Mouse (Mus musculus): ENCODE measurements at regions not wholly inside any gene's neighbourhood (a gene's known extent, or its start where the extent isn't known, plus 50 kb on each side); places are given as distances from the start of the nearest gene placed in this dataset.

DNA sequence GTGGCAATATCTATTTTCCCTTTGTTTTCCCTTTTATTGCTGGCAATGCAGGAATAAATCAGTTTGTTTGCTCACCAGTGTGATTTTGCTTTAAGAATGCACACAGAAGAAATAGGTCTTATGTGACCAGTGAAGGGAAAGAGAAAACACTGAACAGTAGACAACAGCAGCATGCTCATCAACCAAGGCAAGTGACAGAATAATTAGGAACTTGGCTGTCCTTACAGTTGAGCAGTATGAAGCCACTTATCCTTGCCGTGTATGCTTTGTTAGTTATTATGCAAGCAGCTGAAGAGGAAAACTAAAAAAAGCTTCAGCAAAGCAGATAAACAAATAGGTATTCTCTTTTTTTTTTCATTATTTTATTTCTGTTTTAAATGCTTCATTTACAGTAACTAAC lies 237.6 kb upstream of the Sphkap start:
- Histone ChIP-seq H3K36me3 (ENCODE audit: control insufficient read depth, insufficient read depth) (no peaks in the 10 kb centered on the region), H3ac (ENCODE audit: control insufficient read depth, insufficient read length, low read depth) (no peak overlapping the region), H3K79me3 (ENCODE audit: low read depth) (no peaks in the 10 kb centered on the region), H3K79me2 (ENCODE audit: control insufficient read depth, insufficient read depth) (no peaks in the 10 kb centered on the region), H3K4me3 (ENCODE audit: insufficient read depth, poor library complexity, severe bottlenecking) (no peak overlapping the region), H3K27me3 (ENCODE audit: control insufficient read depth, insufficient read depth, insufficient read length) (no peaks in the 10 kb centered on the region)
- TF ChIP-seq MYOD1 (IDR thresholded peaks at IDR 0.05; ENCODE audit: control insufficient read depth, insufficient read length, low read depth) = no peak
- no peak for TF ChIP-seq FOSL1 (IDR thresholded peaks at IDR 0.05; ENCODE audit: insufficient read depth, low read length, poor library complexity, severe bottlenecking)
- no peak for TF ChIP-seq USF1 (IDR thresholded peaks at IDR 0.05; ENCODE audit: low read depth)
- no peak for TF ChIP-seq CEBPB (IDR thresholded peaks at IDR 0.05; ENCODE audit: low read depth)
- no peak for TF ChIP-seq CTCF (IDR thresholded peaks at IDR 0.05; ENCODE audit: control insufficient read depth, insufficient read depth, insufficient read length)

DNA sequence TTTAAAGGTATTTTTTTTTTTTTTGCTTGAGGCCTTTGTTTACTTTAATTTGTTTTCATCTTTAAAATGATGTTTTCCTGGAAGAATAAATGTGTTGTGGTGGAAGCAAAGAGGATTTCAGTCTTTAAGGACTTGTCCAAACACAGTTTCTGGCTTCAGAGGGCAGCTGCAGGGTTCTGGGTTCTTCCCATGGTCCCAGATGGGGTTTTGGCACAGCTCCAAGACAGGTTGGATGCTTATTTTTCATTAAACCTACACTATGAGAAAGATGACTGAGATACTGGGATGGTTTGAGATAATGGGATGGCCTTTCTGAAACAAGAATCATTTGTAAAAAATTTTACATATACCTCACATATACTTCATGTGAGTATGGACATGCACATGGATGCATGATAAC lies 234.7 kb upstream of the Sphkap start:
- no peaks in the 10 kb centered on the region for H3K79me2 ChIP-seq (ENCODE audit: control insufficient read depth, insufficient read depth)
- no peaks in the 10 kb centered on the region for H3K36me3 ChIP-seq (ENCODE audit: control insufficient read depth, insufficient read depth)
- no peak overlapping the region for H3K4me3 ChIP-seq (ENCODE audit: insufficient read depth, poor library complexity, severe bottlenecking)
- H3ac ChIP-seq (ENCODE audit: control insufficient read depth, insufficient read length, low read depth) = no peak overlapping the region
- TF ChIP-seq CEBPB (IDR thresholded peaks at IDR 0.05; ENCODE audit: low read depth) = no peak
- TF ChIP-seq USF1 (IDR thresholded peaks at IDR 0.05; ENCODE audit: low read depth) = no peak
- H3K79me3 ChIP-seq (ENCODE audit: low read depth) = no peaks in the 10 kb centered on the region
- no peaks in the 10 kb centered on the region for H3K27me3 ChIP-seq (ENCODE audit: control insufficient read depth, insufficient read depth, insufficient read length)

DNA sequence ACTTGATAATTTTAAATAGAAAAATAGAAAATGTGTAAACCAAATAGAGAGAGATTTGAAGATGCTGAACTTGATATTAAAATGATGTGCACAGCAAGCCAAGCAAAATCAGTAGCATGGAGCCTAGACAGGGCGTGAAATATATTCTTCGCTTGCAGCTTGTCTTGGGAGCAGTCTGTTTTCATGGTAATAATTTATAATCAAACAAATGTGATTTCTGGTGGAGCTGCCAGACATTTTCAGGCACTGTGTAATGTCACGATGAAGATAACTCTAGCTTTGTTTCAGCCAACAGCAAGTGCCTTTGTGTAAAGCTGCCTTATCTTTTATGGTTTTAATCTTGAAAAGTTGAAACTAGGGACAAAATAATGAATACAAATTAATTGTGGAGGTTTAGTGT lies 228.1 kb upstream of the Sphkap start:
- Histone ChIP-seq H3K36me3 (ENCODE audit: control insufficient read depth, insufficient read depth) (no peaks in the 10 kb centered on the region), H3ac (ENCODE audit: control insufficient read depth, insufficient read length, low read depth) (no peak overlapping the region), H3K79me2 (ENCODE audit: control insufficient read depth, insufficient read depth) (no peaks in the 10 kb centered on the region), H3K27me3 (ENCODE audit: control insufficient read depth, insufficient read depth, insufficient read length) (no peaks in the 10 kb centered on the region), H3K79me3 (ENCODE audit: low read depth) (no peaks in the 10 kb centered on the region), H3K4me3 (ENCODE audit: insufficient read depth, poor library complexity, severe bottlenecking) (no peak overlapping the region)
- no peak for TF ChIP-seq MAX (IDR thresholded peaks at IDR 0.05)
- no peak for TF ChIP-seq CEBPB (IDR thresholded peaks at IDR 0.05; ENCODE audit: low read depth)
- no peak for TF ChIP-seq MYOG (IDR thresholded peaks at IDR 0.05; ENCODE audit: control insufficient read depth, extremely low read depth, insufficient read length)
- no peak for TF ChIP-seq FOSL1 (IDR thresholded peaks at IDR 0.05; ENCODE audit: insufficient read depth, low read length, poor library complexity, severe bottlenecking)
- TF ChIP-seq MYOD1 (IDR thresholded peaks at IDR 0.05; ENCODE audit: control insufficient read depth, insufficient read length, low read depth) = no peak
- TF ChIP-seq USF1 (IDR thresholded peaks at IDR 0.05; ENCODE audit: low read depth) = no peak
- no peak for TF ChIP-seq CTCF (IDR thresholded peaks at IDR 0.05; ENCODE audit: control insufficient read depth, insufficient read depth, insufficient read length)

DNA sequence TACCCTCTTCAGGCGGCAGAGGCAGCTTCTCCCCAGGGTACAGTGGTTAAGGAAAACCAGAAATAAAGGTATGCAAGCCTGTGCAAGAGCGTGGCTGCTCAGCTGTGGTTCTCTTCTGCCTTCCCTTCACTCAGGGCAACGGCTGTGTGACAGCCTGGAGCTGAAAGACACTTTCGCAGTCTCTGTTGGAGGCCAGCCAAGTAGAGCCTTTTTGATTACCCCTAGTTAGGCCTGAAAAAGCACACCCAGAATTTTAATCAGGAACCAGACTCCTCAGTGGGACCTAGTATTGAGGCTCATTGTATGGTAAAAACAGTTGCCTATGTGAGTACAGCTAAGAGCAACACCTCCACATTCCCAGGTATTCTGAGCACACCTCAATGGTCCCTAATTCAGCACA lies 223.8 kb upstream of the Sphkap start:
- H3ac ChIP-seq (ENCODE audit: control insufficient read depth, insufficient read length, low read depth) = no peak overlapping the region
- H3K79me2 ChIP-seq (ENCODE audit: control insufficient read depth, insufficient read depth) = no peaks in the 10 kb centered on the region
- H3K4me3 ChIP-seq (ENCODE audit: insufficient read depth, poor library complexity, severe bottlenecking) = no peak overlapping the region
- TF ChIP-seq CTCF (IDR thresholded peaks at IDR 0.05; ENCODE audit: control insufficient read depth, insufficient read depth, insufficient read length) (no peak), FOSL1 (IDR thresholded peaks at IDR 0.05; ENCODE audit: insufficient read depth, low read length, poor library complexity, severe bottlenecking) (no peak), USF1 (IDR thresholded peaks at IDR 0.05; ENCODE audit: low read depth) (no peak), MYOG (IDR thresholded peaks at IDR 0.05; ENCODE audit: control insufficient read depth, extremely low read depth, insufficient read length) (no peak), CEBPB (IDR thresholded peaks at IDR 0.05; ENCODE audit: low read depth) (no peak), MYOD1 (IDR thresholded peaks at IDR 0.05; ENCODE audit: control insufficient read depth, insufficient read length, low read depth) (no peak), MAX (IDR thresholded peaks at IDR 0.05) (no peak)
- H3K36me3 ChIP-seq (ENCODE audit: control insufficient read depth, insufficient read depth) = no peaks in the 10 kb centered on the region
- no peaks in the 10 kb centered on the region for H3K79me3 ChIP-seq (ENCODE audit: low read depth)
- H3K27me3 ChIP-seq (ENCODE audit: control insufficient read depth, insufficient read depth, insufficient read length) = no peaks in the 10 kb centered on the region

DNA sequence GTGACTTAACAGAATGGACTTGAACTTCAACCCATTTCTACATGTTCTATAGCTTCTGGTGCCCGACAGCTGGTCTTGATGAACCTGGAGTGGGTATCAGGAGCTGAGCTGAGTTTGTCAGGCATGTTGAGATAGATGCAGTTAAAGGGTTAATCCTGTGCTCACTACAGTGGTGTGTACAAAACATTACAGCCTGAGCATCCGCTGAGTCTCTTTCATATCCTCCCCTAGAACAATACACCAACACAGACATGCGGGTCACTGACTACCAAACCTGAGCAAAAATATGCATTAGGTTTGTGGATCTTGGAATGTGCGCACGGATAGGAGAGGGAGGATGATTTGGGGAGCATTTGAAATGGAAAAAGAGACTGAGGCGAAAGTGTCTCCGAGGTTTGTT lies 223.4 kb upstream of the Sphkap start:
- TF ChIP-seq CTCF (IDR thresholded peaks at IDR 0.05; ENCODE audit: control insufficient read depth, insufficient read depth, insufficient read length) (no peak), MAX (IDR thresholded peaks at IDR 0.05) (no peak), USF1 (IDR thresholded peaks at IDR 0.05; ENCODE audit: low read depth) (no peak), CEBPB (IDR thresholded peaks at IDR 0.05; ENCODE audit: low read depth) (no peak), MYOD1 (IDR thresholded peaks at IDR 0.05; ENCODE audit: control insufficient read depth, insufficient read length, low read depth) (no peak), FOSL1 (IDR thresholded peaks at IDR 0.05; ENCODE audit: insufficient read depth, low read length, poor library complexity, severe bottlenecking) (no peak), MYOG (IDR thresholded peaks at IDR 0.05; ENCODE audit: control insufficient read depth, extremely low read depth, insufficient read length) (no peak)
- Histone ChIP-seq H3K79me2 (ENCODE audit: control insufficient read depth, insufficient read depth) (no peaks in the 10 kb centered on the region), H3K4me3 (ENCODE audit: insufficient read depth, poor library complexity, severe bottlenecking) (no peak overlapping the region), H3ac (ENCODE audit: control insufficient read depth, insufficient read length, low read depth) (no peak overlapping the region), H3K79me3 (ENCODE audit: low read depth) (no peaks in the 10 kb centered on the region), H3K36me3 (ENCODE audit: control insufficient read depth, insufficient read depth) (no peaks in the 10 kb centered on the region), H3K27me3 (ENCODE audit: control insufficient read depth, insufficient read depth, insufficient read length) (no peaks in the 10 kb centered on the region)

DNA sequence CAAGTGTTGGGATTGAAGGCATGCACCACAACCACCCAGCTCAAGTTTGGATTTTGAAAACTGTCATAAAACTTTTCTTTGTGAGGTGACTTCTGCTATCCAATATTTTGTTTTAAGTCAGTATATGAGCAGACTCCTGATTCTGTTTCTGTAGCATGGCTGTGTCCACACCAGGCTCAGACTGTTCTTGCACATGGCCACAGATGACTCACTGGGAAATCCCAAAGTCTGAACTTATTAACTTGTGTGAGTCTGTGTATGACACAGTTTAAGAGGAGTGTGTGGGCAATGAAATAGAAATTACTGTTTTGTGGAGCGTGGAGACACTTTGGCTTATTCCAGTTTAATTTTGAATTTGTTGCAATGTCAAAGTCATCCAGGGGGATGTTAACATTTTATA lies 179.3 kb upstream of the Sphkap start:
- Histone ChIP-seq H3K4me3 (ENCODE audit: insufficient read depth, poor library complexity, severe bottlenecking) (no peak overlapping the region), H3ac (ENCODE audit: control insufficient read depth, insufficient read length, low read depth) (no peak overlapping the region), H3K36me3 (ENCODE audit: control insufficient read depth, insufficient read depth) (no peaks in the 10 kb centered on the region), H3K79me2 (ENCODE audit: control insufficient read depth, insufficient read depth) (no peaks in the 10 kb centered on the region), H3K27me3 (ENCODE audit: control insufficient read depth, insufficient read depth, insufficient read length) (no peaks in the 10 kb centered on the region), H3K79me3 (ENCODE audit: low read depth) (no peaks in the 10 kb centered on the region)
- no peak for TF ChIP-seq FOSL1 (IDR thresholded peaks at IDR 0.05; ENCODE audit: insufficient read depth, low read length, poor library complexity, severe bottlenecking)
- no peak for TF ChIP-seq MAX (IDR thresholded peaks at IDR 0.05)
- no peak for TF ChIP-seq MYOG (IDR thresholded peaks at IDR 0.05; ENCODE audit: control insufficient read depth, extremely low read depth, insufficient read length)
- TF ChIP-seq CTCF (IDR thresholded peaks at IDR 0.05; ENCODE audit: control insufficient read depth, insufficient read depth, insufficient read length) = no peak
- TF ChIP-seq USF1 (IDR thresholded peaks at IDR 0.05; ENCODE audit: low read depth) = no peak
- no peak for TF ChIP-seq CEBPB (IDR thresholded peaks at IDR 0.05; ENCODE audit: low read depth)
- no peak for TF ChIP-seq MYOD1 (IDR thresholded peaks at IDR 0.05; ENCODE audit: control insufficient read depth, insufficient read length, low read depth)

Data from C2C12 (cell line).